Mouse (Mus musculus) skeletal muscle tissue, adult 2 months (tissue): ENCODE data around the gene Slc7a5.

Source experiments
- DNase-seq: peaks from one replicate; pipeline ENCODE4 v3.0.0-alpha.2; 2012; ENCODE audit warnings: low read depth, low spot score

Slc7a5 gene

GRCm38 (mm10) chr8:121936391-121936790 is 28.9 kb upstream of the Slc7a5 start:
- peak; percentile 62 for DNase-seq

GRCm38 (mm10) chr8:121935341-121936294 is 28.1 kb upstream of the Slc7a5 start:
- DNase-seq = no peak

- no peak for DNase-seq
These were observed 27.4 kb upstream of the Slc7a5 start for GRCm38 (mm10) chr8:121934923-121935322.

DNA sequence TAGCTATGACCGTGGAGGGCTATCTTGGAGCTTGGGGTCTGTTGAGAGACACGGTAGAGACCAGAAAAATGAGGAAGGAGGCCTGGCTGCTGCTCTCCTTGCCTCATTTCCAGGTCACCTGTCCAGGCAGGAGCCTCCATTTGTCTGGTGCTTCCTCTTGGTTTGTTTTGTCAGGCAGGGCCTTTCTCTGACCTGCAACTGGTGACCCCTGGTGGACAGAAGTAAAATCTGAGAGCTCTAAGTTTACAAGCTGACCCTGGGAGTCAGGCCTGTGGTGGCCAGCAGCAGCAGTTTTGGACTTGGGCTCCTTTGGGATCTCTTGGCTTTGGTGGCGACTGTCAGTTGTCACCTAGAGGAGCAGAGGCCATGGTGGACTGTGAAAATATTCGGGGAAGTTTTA is 27.0 kb upstream of the Slc7a5 start:
- no peak for DNase-seq

- no peak for DNase-seq
These were observed 25.4 kb upstream of the Slc7a5 start for GRCm38 (mm10) chr8:121932668-121933520.

DNA sequence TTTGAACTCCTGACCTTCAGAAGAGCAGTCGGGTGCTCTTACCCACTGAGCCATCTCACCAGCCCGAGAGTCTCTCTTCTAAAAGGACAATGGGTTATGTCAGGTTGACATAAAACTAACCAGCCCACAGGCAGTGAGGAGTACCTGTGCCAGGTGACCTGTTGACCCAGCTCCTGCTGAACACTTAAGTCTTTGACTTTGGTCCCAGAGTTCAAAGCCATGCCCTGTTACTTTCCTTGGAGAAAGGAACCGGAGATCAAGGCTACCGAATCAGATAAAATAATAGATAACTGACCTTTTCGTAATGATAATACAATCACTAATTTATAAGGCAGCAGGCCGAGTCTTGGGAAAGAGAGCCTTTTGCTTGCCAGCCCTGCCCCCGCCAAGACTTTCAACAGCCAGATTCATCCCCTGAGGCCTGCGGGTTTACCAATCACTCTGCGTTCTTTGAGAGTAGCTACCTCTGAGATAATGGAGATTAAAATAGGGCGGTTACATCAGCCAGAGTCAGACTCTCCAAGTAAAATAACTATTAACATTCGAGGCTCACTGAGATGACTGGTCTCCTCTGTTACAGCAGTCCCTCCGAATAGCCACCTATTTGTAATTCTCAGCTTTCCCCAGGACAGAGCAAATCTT is 24.7 kb upstream of the Slc7a5 start:
- DNase-seq = peak; percentile 71

DNA sequence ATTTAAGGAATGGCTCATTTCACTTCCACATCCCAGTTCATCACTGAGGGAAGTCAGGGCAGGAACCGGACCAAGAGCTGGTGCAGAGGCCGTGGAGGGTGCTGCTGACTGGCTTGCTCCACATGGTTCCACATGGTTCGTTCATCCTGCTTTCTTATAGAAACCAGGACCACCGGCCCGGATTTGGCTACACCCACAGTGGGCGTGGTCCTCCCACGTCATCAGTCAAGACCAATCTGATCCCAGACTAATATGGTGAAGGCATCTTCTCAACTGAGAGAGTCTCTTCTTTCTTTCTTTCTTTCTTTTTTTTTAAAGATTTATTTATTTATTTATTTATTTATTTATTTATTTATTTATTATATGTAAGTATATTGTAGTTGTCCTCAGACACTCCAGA is 24.1 kb upstream of the Slc7a5 start:
- DNase-seq = no peak

DNA sequence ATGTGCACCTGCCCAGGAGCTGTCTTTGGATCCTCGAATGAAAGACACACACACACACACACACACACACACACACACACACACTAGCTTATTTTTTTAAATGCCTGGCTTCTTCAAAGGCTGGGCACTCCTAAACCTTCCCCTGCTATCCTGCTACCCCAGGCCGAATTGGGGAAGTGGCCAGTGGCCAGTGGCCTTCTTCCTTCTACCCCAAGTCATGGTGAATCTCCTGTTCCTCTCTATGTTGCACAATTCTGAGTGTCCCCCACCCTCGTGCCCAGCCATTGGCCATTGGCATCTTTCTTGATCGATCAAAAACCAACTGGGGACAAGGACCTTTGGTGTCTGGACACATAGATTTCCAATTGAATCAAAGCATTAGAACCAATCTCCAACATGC is 22.6 kb upstream of the Slc7a5 start:
- DNase-seq = no peak

DNA sequence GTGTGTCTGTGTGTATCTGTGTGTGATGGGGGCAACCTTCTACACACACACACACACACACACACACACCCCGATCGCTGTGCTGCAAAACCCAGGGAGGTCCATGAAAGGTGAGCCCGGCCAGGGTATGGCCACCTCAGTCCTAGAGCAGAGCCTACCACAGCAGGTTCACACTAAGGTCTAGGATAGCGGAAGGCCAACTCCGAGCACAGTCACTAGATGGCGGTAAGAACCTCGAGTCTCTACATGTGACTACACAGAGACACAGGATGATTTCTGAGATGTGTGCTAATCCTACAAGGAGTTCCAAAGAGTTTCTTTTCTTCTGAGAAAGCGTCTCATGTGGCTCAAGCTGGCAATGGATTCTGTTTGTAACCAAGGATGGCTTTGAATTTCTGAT is 19.8 kb upstream of the Slc7a5 start:
- no peak for DNase-seq

DNA sequence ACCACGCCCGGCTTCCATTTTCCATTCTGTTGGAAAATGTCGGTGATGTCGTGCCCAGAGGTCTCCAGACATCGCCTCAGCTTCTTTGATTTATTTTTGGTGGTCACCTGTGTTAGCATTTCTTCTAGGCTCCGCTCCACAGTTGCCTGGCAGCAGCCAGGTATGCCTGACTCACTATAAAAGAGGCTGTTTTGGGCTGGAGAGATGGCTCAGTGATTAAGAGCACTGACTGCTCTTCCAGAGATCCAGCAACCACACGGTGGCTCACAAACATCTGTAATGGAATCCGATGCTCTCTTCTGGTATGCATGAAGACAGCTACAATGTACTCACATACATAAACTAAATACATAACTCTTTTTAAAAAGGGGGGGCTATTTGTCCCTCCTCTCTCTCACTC is 18.8 kb upstream of the Slc7a5 start:
- DNase-seq = no peak

- DNase-seq = peak; percentile 69
These were observed 18.1 kb upstream of the Slc7a5 start for GRCm38 (mm10) chr8:121925624-121926023.

GRCm38 (mm10) chr8:121924681-121925080 is 17.2 kb upstream of the Slc7a5 start:
- no peak for DNase-seq

GRCm38 (mm10) chr8:121922101-121922500 is 14.6 kb upstream of the Slc7a5 start:
- DNase-seq = no peak

DNA sequence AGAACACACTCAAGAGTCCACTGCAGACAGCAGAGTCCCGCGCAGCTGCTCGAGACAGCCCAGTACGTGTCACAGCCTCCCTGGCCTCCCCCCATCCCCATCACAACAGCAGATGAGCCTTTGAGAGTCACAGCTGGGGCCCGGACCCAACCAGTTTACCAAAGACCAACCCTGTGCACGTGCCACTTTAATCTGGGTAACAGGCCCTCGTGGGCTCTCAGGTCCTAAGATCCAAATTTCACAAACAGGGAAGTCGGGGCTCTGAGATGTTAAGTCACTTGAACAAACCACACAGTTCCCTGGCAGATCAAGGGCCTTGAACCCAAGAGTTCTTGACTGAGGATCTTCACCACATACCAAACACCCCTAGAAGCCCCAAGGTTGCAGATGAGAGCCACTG is 14.1 kb upstream of the Slc7a5 start:
- DNase-seq = no peak

GRCm38 (mm10) chr8:121919731-121920130 is 12.2 kb upstream of the Slc7a5 start:
- DNase-seq = peak; percentile 76

DNA sequence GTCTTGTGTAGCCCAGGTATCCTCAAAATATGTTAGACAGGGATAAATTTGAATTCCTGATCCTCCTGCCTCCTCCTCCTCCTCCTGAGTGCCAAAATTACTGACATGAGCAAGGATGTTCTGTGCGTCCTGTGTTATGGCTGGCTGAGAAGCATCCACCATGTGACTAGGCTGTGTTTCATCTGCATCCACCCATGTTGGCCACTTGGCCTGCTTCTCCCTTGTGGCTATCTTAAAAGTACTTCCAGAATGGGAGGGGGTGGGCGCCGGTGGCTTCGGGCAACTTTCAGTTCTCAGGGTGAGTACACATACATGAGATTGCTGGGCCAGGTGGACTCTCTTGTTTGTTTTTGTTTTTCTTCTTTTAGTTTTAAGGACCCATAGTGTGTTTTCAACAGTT is 11.7 kb upstream of the Slc7a5 start:
- DNase-seq = no peak

GRCm38 (mm10) chr8:121913378-121913777 is 5.9 kb upstream of the Slc7a5 start:
- DNase-seq = no peak

DNA sequence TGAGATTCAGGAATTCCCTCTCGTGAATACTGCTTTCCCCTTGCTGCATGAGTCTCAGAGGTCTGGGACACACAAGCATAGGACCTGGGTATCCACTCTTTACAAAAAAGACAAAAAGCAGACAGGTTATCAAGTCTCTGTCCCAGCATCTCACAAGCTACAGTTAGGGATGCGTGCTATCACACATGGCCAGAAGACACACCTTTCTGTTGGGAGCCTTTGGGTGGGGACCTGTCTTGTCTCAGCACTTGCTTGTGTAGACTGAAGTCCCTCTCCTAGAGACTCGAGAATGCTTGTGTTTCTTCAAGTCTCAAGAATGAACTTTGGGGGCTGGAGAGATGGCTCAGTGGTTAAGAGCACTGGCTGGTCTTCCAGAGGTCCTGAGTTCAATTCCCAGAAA is 5.3 kb upstream of the Slc7a5 start:
- no peak for DNase-seq

DNA sequence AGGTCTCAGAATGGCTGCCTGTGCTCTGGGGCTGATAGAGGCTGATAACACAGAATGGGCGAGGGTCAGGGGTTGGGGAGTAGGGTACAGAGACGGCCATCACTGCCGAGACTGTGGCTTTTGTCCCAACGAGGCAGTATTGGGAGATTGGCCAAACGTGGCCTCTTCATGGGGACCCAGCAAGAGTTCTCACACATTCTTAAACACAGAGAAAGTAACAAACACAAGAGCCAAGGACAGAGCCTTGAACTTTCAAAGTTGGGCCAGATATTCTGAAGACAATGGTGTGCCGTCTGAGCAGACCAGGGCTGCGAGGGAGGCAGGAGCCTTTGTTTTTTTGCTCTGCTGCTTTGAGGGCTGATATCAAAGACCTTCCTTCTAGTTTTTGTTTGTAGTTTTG is 4.5 kb upstream of the Slc7a5 start:
- no peak for DNase-seq

DNA sequence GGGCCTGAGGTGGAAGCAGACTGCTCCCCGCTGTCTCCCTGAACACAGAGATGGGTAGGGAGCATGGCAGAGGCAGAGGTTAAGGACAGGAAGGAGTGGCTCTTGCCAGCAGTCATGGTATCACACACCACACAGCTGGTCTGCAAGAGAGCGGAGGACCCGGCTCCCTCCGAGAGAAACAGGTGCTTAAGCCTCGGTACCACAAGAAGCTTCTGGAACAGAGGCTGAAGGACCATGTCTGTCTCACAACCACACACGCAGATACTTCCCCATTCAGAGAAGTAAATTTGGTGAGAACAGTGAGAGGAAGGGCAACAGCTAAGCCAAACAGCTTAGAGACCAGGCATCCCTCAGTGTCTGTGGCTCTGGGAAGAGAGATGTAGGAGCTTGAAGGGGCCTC is 3.9 kb upstream of the Slc7a5 start:
- no peak for DNase-seq

DNA sequence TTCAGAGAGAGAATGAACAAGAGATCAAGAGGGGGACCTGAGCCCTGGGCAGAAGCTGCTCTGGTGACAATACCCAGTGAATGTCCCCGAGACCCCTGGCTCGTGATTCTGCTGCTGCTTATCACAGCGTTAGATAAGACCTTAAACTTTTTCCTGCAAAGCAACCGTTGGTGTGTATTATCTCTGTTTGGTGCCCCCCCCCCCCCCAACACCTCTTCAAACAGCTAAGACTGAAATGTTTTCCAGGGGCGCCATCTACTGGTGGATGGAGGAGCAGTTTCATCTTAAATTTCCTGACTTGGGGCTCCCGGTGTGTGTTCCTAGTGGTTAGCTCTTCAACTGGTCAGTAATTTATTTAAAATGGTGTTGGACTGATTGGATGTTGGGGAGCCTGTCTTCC is 2.2 kb upstream of the Slc7a5 start:
- DNase-seq = peak; percentile 61

DNA sequence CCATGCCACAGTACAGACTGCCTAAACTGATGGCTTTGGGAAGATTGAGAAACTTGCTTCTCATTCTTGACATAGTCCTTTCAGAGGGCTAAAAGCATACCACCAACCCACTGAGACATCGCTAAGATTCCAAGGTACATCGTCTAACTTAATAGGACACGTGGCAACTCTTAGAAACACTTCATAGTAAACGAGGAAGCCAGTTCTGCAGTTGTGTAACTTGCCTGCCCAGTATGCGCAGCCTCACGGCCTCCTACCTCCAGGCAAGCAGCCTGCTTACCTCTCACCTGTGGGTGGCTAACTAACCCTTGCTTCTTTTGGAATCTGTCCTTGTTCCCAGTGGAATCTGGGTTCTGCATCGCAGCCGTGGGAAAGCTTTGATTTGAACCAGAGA is 1.7 kb upstream of the Slc7a5 start:
- DNase-seq = no peak
